ENCODE assay signal across 12 mouse cellular contexts in the genomic region with DNA sequence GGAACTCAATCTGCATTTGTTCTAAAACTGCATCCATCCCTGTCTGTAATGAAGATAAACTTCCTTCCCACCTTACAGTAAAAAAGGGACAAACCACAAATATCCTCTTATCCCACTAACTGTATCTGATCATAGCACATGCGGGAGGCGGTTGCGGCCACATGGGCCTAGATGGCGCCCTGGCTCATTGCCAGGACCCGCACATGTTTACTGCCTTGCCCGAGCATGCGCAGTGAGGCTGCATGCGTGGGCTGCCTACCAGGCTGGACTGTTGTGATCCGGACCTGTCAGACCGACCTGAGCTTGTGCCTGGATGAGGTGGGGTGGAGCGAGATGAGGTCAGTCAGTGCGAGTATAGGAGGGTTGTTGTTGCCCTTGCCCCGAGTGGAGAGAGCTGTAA.
DNase-seq lines count a peak whose midpoint lies in the region; TF ChIP-seq lines count a peak whose summit lies in the region.
"Had no signal": no experiment of that assay in that cellular context is flagged by ENCODE, and none has a peak within 500 bp of the region (broad histone marks: within the 10 kb centered on the region; RNA-seq: fewer than 3 reads in every experiment).

No protein-coding gene starts in this region.

- no peaks in the 10 kb centered on the region for H3K9me3 ChIP-seq in heart, embryonic 10.5 days
- H3K9me3 ChIP-seq: liver, embryonic 15.5 days had no signal

- H3K4me3 ChIP-seq in cerebellum, adult 2 months (replicated peaks; ENCODE audit: insufficient read depth, low read depth, low read length): no peak overlapping the region
- no peak overlapping the region for H3K4me3 ChIP-seq in heart, embryonic 10.5 days
- H3K4me3 ChIP-seq: liver, embryonic 15.5 days had no signal

- H3K36me3 ChIP-seq in heart, embryonic 10.5 days: no peaks in the 10 kb centered on the region
- H3K36me3 ChIP-seq: liver, embryonic 15.5 days had no signal

- no peak for TF ChIP-seq POLR2A in cerebellum, adult 2 months (IDR thresholded peaks at IDR 0.05; ENCODE audit: borderline replicate concordance, insufficient read depth, low read length)

- no peak for TF ChIP-seq CTCF in cerebellum, adult 2 months (IDR thresholded peaks at IDR 0.05; ENCODE audit: borderline replicate concordance, insufficient read depth, low read depth, low read length)

- no peaks in the 10 kb centered on the region for H3K4me1 ChIP-seq in cerebellum, adult 2 months (ENCODE audit: control insufficient read depth, insufficient read depth, low read length)
- peaks cover 3% of the 10 kb centered on the region; the same call in 1 of the 2 replicates for H3K4me1 ChIP-seq in heart, embryonic 10.5 days

- DNase-seq in cerebellum, postnatal 14 days: peak; percentile 17 to 19
- DNase-seq in cerebellum, adult 2 months: no peak
- DNase-seq in NIH3T3 (ENCODE audit: low read depth): peak; percentile 6
- peak; percentile 17 to 35 for DNase-seq in left cerebral cortex, adult 18-20 months (ENCODE audit: low spot score in 2 of 2)
- DNase-seq in right cerebral cortex, postnatal 25 days: peak; percentile 27
- DNase-seq in thymus, postnatal 0 days (ENCODE audit: low spot score): no peak
- no peak for DNase-seq in layer of hippocampus, adult 11-12 months (ENCODE audit: low spot score)
- no peak for DNase-seq in heart, embryonic 10.5 days (ENCODE audit: low spot score)
- DNase-seq: gastrocnemius, postnatal 36 days; kidney, postnatal 25 days had no signal

- H3K27me3 ChIP-seq in cerebellum, adult 2 months (ENCODE audit: control insufficient read depth, insufficient read depth, low read length): no peaks in the 10 kb centered on the region
- H3K27me3 ChIP-seq in heart, embryonic 10.5 days (ENCODE audit: insufficient read depth, poor library complexity, severe bottlenecking): no peaks in the 10 kb centered on the region
- H3K27me3 ChIP-seq: liver, embryonic 15.5 days had no signal

- 80% methylated on average over 13 of the region's 13 CpGs for WGBS in cerebellum, adult 2 months
- 71% methylated on average over 13 of the region's 13 CpGs for WGBS in heart, embryonic 10.5 days

- H3K27ac ChIP-seq in cerebellum, adult 2 months (ENCODE audit: insufficient read depth, low read length): no peak overlapping the region
- H3K27ac ChIP-seq in heart, embryonic 10.5 days: no peak overlapping the region
- H3K27ac ChIP-seq: hindbrain, postnatal 0 days; liver, embryonic 15.5 days had no signal

Comparison
In these comparisons a context has a peak if more than half of its experiments do, and no peak if none do; other contexts are left out.
1. DNase-seq: peak in cerebellum, postnatal 14 days (2 of 2), NIH3T3 (single experiment), left cerebral cortex, adult 18-20 months (2 of 2) and right cerebral cortex, postnatal 25 days (single experiment); none in cerebellum, adult 2 months (0 of 2), thymus, postnatal 0 days (single experiment), layer of hippocampus, adult 11-12 months (single experiment) and heart, embryonic 10.5 days (single experiment).